Mouse (Mus musculus) embryo, embryonic 10 days (tissue): ENCODE data around the gene Efhd2.
A peak's percentile ranks its signal among the peaks of the same experiment; 100 is the strongest.

Source experiments
- DNase-seq: peaks from one replicate; pipeline ENCODE4 v3.0.0-alpha.2; 2015; ENCODE audit warnings: low spot score

The Efhd2 gene

DNA sequence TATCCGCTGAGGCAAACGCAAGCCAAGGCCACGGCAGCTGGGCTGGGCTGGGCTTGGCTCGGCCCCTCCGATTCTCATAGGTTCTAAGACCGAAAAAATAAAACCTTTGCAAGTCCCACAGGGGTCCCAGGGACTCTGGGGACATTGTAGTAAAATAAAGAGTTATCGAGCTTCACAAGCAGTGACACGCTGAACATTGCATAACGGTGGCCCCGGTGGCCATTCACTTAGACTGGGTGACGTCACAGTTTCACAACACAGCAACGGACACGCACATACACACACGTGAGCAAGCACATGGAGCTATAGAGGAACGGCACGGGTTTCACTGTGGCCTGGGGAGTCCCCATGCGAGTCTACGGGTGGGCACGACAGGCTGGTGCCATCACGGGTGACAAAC lies 16.2 kb downstream of the Efhd2 start:
- DNase-seq = no peak

DNA sequence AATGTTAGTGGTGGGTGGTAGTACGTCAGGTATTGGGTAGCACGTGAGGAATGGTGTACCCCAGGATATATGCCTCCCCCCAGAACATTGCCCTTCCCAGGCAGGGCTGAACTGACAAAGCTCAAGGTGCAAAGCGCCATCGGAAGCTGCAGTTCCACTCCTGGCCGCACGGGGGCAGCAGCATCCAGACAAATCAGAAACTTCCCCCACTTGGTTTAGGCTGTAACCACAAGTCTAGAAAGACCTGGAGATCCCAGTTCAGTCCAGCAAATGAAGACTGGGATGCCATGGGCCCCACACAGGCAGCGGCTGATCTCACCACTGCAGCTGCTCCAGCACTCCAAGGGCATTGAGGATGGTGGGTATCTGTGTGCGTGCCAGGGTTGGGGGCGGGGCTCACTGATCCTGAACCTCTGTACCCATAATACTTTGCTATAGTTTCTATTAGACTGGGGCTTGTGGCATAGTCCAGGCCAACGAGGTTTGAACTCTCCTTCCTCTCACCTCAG lies 17.2 kb downstream of the Efhd2 start:
- DNase-seq = peak; percentile 84

DNA sequence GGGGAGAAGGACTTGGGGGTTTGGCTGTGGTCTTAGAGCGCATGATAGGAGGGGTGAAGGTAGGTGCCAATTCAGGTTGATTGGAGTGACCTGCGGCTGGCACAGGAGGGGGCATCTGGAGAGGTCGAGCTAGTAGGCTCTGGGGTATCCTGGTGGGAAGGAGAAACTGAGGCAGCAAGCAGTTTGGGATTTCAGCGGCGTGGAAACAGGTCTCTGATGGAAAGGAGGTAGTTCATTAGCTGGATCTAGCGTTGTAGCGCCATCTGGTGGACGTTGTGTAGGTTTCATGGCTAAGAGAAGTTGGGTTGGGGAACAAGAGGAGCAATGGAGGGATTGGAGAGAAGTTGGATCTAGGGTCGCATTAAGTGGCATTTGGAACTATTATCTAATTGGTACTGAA lies 21.3 kb downstream of the Efhd2 start:
- peak; percentile 78 for DNase-seq

DNA sequence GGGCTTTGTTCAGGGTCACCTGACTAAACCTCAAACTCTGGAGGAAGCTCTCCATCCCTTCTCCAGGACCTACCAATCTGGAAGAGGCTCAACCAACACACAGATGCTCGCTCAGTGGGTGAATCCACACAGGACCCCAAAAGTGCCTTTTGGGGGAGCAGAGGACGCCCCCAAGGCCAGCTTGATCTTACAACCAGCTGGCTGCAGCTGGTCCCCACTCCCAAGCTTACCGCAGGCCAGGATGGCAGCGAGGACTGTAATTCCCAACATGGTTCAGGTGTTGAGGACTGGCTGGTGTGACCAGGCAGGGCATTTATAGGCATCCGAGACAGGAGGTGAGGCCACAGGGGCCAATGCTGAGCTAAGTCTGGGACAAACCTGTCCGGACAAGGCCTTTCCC lies 28.7 kb downstream of the Efhd2 start, which contains the start of gene Ctrc:
TSS of gene Ctrc (minus strand) at position 361 of the 400 bp plus-strand sequence.
- DNase-seq = no peak

DNA sequence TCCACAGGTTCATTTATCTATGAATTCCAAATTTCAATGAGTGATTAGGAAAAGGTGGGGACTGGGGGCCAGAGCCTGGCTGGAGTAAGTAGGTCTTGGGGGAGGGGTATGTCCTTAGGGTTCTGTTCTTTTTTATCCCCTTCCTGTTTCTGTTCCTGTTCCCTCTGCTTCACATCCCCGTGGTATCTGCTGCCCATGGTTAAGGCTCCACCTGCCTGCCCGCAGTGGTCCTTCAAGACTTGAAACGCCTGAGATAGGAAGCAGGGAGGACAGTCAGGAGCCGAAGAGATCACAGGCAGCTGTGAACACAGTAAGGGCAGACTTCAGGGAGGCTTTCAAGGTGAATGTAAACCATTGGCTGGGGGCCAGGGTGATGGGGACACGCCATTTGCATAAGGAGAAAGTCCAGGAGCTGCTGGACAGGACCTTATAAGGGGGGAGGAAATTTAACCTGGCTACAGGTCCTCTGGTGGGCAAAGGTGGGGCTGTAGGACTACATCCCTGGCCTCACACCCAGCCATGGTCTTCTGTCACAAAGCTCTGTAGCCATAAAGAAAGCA lies 40.1 kb downstream of the Efhd2 start:
- no peak for DNase-seq

DNA sequence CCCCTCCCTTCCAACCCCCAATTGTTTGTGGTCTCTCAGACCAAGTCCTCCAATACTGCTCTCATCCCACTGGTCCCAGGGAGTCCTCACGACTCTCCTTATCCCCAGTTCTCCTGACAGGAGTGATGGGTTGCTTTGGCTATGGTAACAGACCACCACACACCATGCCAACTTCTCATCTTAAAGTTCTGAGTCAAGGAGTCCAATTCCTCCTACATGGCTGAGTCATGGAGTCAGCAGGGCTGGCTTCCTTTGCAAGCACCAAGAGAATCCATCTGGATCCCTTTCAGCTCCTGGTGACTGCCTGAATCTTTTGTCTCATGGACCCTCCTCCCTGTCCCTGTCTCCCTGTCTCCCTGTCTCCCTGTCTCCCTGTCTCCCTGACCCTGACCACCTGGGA lies 40.8 kb downstream of the Efhd2 start:
- DNase-seq = no peak

DNA sequence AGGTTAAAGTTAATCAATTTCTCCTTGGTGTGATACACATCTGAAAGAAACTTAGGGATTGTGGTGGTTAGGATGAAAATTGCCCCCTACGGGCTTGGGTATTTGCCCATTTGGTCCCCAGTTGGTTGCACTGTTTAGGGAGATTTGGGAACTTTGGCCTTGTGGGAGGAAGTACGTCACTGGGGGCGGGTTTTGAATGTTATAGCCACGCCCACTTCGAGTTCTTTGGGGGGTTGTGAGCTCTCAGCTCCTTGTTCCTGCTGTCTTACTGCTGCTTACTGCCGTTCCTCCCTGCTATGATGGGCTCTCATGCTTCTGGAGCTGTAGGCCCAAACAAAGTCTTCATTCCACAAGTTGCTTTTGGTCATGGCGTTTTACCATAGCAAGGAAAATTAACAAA lies 43.4 kb downstream of the Efhd2 start:
- DNase-seq = no peak

DNA sequence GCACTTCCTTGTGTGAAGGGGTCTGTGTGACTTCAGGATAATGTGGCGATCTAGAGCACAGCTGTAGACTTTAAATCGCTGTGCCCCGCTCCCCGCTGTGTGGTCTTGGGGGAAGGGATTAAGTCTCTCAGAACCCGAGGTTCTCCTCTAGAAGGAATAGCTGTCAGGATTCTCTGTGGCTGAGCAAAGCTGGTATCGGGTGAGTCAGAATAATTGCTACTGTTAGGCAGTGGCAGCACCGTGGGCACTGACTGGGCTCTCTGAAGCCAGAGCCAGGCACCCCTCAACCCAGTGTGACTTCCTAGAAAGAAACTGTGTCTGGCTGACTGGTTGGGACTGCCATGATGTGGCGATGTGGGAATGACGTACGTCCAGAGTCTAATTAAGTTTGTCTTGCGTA lies 44.3 kb downstream of the Efhd2 start:
- DNase-seq = no peak

DNA sequence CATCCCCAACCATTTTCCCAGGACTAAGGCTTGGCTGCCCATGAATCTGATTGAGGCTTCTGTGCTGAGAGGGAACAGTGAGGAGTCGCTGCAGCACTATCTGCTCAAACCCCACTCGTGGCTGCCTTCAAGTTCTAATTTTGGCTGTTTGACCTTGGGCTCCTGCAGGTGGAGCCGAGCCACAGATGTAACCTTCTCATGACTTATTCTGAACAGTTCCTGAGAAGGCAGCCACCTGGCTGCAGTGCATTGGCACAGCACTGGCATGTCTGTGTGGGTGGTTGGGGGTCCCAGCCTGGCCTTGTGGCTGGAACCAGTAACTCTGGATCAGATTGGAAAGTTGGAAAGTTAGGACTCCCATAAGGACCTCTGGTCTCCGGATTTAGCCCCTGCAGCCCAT lies 46.5 kb downstream of the Efhd2 start:
- DNase-seq = no peak

DNA sequence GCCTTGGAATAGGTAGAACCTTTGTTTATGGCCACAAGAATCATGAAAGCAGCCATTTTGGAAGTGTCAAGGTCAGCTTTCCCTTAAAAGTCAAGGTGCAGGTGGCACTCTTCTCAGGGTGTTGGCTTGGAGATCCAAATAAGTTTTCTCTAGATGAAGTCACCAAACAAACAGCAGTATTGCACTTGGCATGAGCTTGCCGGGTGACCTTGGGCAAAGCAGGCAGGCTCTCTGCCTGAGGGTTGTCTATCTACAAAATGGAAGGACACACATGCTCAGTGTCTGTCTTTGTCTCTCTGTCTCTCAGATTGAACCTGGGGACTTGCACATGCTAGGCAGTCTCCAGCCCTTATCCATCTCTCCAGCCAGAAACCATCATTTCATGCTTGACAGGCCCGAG lies 47.3 kb downstream of the Efhd2 start:
- no peak for DNase-seq

DNA sequence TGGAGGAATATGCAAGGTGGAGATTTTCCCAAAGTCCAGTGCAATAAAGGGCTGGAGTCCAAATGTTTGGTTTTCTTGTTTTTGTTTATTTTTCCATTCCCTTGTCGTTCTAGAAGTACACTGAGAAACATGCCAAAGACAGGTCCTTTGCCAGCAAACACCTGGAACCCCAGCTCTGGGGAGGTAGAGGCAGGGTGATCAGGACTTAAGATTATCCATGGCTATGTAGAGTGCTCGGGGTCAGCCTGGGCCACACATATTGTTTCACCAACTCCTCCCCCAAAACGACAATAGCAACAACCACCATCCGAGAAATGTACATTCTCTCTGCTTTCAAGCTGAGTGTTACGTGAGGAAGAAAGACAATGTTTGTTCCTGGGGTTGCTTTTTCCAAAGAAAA lies 48.7 kb downstream of the Efhd2 start, which contains the start of gene Cela2a:
TSS of gene Cela2a (minus strand) at position 101 of the 400 bp plus-strand sequence.
- no peak for DNase-seq

DNA sequence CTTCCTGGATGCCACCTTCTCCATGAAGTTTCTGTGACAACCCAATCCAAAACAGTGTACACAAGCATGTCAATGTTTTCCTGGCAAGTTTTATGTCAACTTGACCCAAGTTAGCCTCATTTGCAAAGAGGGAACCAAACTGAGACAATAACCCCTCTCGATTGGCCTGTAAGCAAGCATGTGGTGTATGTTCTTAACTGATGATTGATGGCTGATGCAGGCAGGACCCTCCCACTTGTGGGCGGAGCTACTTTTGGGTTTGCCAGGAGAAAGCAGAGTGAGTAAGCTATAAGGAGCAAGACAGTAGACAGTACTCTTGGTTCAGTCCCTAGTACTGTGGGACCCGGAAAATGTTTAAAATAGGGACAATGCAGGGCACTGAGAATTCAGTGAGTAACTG lies 51.7 kb downstream of the Efhd2 start:
- DNase-seq = peak; percentile 36

DNA sequence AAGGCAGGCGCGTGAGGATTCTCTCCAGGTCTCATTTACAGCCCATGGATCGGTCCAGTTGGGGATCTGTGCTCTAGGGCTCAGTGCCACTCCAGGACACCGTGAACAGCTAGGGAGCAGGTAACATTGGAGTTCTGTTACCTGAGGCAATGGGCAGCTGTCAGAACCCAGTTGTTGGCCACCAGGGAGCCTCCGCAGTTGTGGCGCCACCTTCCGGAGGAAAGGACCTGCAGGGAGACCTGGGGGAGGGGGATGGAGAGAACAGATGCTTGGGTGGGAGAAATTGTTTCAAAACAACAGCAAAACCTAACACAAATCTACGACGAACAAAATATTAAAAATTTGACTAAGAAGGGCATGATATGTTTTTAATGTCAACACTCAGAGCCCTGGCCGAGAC lies 52.6 kb downstream of the Efhd2 start:
- DNase-seq = no peak

DNA sequence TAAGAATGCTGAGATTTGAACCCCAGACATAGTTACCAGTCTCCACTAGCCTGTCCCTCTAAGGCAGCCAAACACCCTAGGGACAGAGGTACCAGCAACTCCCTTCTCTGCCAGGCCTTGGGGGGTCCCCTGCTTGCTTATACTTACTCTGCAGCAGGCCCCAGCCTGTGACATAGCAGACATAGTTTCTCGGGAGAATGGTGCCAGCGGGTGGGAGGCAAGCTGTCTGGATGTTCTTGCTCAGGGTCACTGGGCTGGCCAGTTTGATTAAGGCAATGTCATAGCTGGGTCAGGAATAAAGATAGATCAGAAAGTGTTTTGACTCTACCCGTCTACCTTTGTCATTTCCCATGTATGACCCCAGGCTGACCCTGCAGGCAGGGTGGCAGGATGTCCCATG lies 53.5 kb downstream of the Efhd2 start:
- no peak for DNase-seq

DNA sequence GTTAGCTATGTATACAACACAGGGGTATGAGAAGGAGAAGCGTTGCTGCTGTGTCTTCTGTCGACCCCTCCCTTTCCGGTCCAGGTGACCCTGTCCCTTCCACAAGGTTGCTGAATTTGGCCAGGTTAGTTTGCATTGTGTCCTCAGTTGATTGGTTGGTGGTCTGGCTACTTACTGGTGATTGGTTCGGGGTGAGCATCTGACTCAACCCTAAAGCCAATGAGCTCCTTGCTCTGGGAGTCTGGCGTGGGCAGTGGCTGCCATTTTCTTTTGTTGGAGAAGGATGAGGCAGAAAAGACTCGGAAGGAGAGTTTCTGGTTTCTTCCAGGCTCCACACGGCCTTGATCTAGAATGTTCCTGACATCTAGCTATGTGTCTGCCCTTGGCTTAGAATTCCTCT lies 55.4 kb downstream of the Efhd2 start:
- no peak for DNase-seq

DNA sequence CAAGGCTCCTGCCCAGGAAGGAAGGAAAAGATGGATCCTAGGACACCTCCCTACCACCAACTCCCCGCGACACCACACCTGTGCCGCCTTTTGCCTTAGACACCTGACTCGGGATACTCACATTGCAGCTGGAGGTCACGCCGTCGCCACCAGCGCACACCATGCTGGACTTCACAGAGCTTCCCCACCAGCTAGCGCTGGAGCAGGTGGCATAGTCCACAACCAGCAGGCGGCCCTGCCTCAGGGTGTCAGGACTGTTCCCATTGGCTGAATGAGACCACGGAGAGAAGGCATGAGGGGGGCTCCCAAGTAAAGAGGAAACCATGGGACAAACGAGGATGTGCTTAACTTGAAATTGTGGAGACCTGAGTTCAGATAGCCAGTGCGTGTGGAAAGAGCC lies 55.9 kb downstream of the Efhd2 start:
- DNase-seq = no peak

DNA sequence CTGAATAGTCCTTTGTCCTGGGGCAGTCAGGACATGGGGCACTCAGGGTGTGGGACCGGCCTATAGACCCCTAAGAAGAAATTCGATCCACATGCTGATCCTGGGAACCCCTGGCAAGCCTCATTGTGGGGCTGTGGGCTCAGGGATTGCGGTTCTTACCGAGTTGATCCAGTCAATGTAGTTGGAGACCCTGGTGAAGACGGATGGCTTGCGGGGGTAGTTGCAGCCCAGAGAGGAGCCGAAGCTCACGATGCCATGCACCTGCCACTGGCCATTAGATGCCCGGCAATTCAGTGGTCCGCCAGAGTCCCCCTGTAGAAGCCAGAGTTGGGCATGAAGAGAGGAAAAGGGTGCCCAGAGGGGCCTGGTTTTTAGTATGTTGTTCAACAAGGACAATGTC lies 57.0 kb downstream of the Efhd2 start:
- peak; percentile 8 for DNase-seq

DNA sequence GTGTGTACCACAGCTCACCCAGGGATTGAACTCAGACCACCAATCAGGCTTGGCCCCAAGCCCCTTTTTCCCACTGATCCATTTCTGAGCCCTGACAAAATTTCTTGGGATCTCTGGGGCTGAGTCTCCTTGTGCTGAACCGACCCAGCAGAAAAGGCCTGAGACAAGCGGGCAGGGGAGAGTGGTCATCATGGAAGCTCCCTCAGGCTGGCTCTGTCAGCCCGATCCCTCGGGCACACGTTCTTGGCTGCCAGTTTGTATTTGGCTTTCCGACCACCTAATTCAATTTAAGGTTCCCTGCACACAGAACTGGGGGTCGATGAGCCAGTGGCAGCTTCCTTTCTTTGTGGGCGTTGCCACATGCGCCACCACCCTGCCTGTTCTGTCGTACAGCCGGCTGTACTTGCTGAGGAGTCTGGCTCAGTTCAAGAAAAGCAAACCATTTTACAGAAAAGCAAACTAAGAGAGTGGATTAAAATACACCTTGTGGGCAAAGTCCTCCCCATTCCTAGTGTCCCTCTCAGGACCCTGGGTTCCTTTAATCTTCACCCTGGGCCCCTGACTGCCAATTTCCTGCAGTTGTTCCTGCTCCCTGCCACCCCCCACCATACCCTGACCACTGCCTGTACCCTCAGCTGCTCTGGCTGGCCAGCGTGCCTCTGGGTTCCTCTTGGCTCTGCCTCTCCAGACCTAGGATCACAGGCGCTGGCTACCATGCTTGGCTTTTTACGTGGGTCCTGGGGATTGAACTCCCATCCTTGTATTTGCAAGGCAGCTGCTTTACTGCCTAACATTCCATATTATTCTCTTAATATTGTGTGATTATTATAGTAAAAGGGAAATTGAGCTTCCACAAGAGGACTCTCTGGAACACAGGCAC lies 57.7 kb downstream of the Efhd2 start:
- no peak for DNase-seq

DNA sequence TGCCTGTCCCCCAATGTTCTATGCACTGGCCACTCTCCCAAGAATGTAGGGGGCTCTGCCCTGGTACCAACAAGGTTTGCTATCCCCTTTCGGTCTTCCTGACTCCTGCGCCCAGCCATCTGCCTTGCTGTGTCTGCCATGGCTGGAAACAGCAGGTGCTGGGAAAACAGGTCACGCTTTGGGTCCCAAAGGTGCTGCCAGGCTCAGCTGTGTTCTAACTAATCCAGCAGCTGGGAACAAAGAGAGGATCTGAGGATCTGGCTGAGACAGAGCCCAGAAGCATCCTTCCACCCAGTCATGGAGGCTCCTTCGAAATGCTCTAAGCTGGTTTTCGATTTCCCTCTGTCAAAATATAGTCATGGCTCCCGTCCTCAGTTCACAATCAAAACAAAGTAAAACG lies 58.5 kb downstream of the Efhd2 start:
- no peak for DNase-seq

DNA sequence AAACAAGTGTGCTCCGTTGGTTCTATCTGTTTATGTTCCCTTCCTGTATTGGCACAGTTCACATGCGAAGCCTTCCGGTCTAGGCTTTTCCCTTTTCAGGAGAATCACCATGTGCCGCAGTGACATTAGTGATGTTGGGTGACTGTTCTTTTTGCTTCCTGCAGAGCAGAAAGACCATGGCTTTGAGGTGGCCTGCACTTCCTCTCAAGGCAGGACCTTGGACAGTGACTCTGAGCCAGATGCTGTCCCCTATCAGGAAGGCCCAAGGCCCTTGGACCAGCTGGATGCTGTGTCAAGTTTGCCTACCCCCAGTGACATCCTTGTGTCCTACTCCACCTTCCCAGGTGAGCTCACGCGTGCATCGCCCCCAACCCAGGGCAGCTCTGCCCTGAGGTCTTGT lies 63.3 kb downstream of the Efhd2 start:
- no peak for DNase-seq

DNA sequence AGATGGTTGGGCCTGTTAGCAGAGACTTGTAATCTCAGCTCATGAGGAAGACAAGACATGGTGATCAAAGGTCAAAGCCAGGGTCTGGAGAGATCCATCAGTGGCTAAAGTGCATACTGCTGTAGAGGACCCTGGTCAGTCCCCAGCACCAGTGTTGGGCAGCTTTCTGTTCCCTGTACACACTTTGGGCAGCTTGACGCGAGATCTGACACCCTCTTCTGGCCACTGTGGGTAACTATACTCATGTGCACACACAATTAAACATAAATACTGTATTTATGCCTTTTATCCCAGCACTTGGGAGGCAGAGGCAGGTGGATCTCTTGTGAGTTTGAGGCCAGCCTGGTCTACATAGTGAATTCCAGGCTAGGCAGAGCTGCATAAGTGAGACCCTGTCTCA lies 63.7 kb downstream of the Efhd2 start:
- DNase-seq = no peak

DNA sequence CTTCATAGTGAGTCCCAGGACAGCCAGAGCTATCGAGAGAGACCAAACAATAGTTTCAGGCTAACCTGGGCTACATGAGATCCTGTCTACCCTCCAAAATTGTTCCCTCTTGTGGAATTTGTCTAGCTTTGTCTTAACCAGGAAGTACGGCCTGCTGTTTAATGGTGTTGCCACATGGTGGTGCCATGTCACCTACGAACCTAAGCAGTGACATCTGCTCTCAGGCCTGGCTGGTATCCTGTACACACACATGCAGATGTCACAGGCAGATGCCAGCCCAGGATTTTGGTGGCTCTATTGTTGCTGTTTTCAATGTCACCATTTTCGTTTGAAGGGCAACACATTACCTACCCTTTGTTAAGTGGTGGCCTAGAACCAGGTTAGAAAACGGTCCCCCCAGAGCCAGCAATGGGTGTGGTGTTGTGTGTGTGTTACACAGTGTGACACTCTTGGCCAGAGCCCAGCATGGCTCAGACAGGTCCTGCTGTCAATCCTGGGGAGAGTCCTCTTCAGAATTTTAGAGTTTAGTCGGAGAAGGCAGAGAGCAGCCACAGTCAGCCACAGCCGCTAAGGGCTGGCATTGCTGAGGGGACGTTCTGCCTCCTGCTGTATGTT lies 64.8 kb downstream of the Efhd2 start:
- DNase-seq = peak; percentile 79
